Mouse (Mus musculus): ENCODE measurements around the gene Nod2.

Nod2 gene

GRCm38 (mm10) chr8:88646837-88647778, at the start of gene Nod2:
Nod2 (plus strand) TSS chr8:88647315.
- DNase-seq (ENCODE audit: low spot score) = peak; percentile 79

- DNase-seq (ENCODE audit: low spot score) = no peak
Observed at GRCm38 (mm10) chr8:88598578-88598977, 48.5 kb upstream of the Nod2 start.

DNA sequence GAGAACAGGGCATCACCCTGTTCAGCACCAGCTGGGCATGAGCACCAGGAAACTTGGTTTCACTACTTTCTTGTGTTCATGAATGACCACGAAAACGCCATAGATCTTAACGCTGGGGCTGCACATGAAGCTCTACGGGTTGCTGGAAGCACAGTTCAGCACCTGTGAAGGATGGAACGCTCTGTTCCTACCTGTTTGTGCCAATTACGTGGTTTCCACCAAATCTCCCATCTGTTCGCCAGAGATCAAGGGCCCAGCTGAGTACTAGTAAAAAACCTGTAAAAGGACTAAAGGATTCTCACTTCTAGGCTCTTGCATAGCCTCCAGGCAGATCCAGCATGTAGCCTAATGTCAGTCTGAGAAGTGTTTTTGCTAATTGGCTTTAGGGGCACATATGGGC, 47.6 kb upstream of the Nod2 start:
- DNase-seq (ENCODE audit: low spot score) = no peak

DNA sequence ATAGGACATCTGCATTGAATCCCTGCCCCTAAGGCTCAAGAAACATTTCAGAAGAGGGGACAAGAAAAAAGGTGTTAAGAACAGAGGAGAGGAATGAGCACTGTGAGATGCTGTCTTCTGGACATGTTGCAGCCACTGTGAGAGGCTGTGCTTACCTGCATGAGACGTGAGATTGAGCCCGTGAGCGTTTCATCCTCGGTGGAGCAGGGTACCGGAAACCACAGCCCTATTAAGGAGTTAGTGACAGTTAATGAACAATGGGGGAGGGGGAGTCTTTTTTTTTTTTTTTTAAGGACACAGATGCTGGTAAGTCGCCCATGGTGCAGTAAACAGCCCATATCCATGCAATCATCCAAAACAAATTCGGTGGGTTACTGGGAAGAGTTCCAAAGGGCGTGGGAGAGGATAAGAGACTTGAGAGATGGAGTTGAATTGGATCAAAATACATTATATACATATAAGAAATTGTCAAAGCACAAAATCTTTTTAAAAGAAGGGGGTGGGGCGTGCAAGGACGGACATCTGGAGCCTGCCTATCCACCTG, 43.6 kb upstream of the Nod2 start:
- DNase-seq (ENCODE audit: low spot score) = no peak

DNA sequence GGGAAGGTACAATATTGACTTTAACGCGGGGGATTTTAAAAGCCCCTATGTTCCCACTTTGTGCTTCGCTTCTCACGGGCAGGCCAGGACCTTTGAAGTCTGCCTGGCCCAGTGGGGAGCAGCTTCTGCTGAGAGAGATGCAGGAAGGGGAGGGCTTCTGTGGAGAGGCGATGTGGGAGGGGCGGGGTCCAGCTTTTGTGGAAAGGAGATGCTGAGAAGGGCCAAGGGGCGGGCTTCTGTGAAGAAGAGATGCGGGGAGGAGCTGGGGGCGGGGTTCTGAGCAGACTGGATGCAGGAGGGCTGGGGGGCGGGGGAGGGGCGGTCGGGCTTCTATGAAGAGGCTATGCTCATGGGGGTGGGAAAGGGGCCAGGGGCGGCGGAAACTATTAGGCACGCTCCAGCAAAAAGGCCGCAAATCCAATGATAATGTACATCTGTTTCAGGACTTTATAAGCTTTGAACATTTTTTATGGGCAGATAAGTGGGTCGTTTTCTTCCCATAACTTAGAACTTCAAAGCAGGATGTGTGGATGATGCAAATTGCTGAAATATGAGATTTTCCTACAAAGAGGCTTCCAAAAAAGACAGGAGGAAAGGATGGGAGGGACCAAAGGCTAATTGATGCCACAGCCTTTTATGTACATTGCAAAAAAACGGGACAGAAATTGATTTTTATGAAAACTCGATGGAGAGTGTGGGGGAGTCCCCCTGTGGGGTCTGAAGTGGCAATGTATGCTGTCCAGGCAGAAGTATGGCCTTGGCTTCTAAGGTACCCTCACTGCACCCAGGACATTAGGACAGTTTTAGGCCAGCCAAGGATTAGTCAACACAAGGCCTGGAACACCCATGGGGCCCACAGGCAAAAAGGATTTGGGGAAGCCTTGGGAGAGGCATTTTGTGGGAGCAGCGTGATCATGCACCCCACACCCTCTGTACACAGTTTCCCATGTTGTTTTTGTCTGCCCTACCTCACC, 42.8 kb upstream of the Nod2 start:
- DNase-seq (ENCODE audit: low spot score) = peak; percentile 87

GRCm38 (mm10) chr8:88605361-88606040, 41.6 kb upstream of the Nod2 start:
- DNase-seq (ENCODE audit: low spot score) = no peak

DNA sequence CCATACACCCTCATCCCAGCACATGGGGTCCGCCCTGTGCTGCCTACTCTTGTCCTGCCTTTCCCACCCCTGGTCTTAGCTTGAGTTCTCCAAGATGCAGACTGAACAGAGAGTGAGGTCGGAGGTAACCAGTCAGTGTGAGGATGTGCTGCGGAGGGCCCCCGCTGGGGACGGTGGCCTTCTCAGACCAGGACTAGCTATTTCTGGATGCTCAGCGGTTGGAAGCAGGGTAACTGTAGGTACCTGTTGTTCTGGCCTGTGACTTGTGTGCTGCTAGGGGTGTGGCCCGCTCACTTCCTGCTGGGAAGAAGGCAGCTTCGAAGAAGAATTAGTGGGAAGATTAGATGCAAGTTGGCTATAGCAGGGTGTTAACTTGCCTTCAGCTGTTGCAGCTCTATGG, 38.1 kb upstream of the Nod2 start:
- DNase-seq (ENCODE audit: low spot score) = no peak

GRCm38 (mm10) chr8:88610271-88610670, 36.8 kb upstream of the Nod2 start:
- no peak for DNase-seq (ENCODE audit: low spot score)

- no peak for DNase-seq (ENCODE audit: low spot score)
Observed at GRCm38 (mm10) chr8:88614981-88615380, 32.1 kb upstream of the Nod2 start.

GRCm38 (mm10) chr8:88618612-88619011, 28.5 kb upstream of the Nod2 start:
- DNase-seq (ENCODE audit: low spot score) = no peak

- no peak for DNase-seq (ENCODE audit: low spot score)
Observed at GRCm38 (mm10) chr8:88619513-88619912, 27.6 kb upstream of the Nod2 start.

DNA sequence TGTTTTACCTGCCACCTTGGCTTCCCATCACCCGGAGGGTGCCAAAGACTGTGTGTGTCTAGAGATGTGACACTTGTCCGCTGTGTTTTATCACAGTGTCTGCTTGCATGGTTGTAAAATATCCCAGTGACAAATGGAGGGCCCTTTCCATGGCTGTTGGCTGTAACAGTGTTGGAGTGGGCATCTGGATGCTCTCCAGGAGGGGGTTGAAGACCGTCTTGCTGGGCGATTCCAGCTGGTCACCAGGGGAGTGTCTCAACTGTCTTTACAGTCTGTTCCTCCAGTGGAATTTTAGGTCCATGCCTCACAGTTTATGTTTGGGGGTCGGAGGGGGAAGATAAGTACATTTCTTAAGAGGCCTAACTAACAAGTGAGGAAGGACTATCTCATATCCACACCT, 26.2 kb upstream of the Nod2 start:
- no peak for DNase-seq (ENCODE audit: low spot score)

DNA sequence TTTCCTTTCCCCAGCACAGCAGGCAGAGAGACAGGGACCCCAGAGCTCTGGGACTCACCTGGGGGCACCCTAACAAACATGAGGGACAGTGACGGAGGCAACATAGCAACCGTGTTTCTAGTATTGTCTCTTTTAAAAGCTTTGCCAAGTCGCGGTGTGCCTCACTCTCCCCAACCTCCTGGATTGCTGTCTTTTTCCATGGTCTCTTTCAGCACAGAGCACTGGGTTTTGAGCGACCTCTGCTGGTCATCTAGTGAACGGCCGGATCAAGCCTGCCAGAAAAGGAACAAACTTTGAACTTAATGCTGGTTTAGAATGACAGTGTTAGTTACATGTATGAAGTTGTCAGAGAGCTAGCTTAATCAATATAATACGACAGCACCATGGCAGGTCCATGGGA, 25.7 kb upstream of the Nod2 start:
- DNase-seq (ENCODE audit: low spot score) = peak; percentile 54

DNA sequence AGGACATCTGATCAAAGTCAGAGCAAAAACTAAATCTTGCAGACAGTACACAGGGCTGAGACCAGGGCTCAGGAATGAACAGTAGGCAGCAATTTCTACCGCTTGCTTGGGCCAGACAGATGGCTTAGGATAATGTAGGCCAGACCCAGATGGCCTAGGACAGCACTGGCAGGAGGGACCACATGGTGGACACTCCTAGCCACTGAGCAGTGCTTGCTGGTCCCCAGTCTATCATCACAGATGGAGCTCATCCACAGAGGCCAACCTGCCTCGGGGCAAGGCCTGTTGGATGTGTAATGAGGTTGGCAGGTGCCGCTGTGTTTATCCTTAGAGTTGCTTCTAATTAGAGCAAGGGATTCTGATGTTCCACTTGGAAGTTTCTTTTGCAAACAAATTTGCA, 23.8 kb upstream of the Nod2 start:
- no peak for DNase-seq (ENCODE audit: low spot score)

DNA sequence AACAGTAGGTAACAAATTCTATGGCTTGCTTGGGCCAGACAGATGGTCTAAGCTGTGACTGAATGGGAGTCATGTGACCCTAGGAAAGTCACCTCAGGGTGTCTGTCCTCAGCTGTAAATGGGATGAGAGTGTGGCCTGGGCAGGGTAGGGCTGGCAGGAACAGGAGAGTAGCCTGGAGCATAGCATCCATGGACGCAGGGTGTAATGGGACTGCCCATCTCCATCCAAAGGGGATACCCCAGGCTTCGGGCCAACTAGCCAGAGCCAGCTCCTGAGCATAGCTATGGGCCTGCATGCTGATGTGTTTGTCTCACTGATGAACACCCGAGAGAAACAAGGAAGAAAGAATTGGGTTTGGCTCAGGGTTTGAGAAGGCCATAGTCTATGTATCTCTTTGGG, 22.8 kb upstream of the Nod2 start:
- DNase-seq (ENCODE audit: low spot score) = no peak

- DNase-seq (ENCODE audit: low spot score) = no peak
Observed at GRCm38 (mm10) chr8:88626433-88626832, 20.7 kb upstream of the Nod2 start.

DNA sequence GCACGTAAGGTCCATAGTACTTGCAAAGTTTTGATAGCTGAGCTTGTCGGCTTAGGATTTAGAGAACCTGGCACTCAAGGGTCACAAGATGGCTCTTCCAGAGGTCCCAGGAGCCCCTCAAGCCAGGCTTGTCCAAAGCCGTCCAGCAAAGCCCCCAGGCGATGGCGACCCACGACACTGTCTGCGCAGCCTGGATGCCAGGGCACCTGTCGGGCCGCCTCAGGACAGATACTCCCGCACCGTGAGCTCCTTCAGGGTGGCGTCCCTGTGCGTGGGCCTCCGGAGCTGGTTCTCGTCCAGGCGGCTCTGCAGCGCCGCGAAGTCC, 20.2 kb upstream of the Nod2 start:
- no peak for DNase-seq (ENCODE audit: low spot score)

DNA sequence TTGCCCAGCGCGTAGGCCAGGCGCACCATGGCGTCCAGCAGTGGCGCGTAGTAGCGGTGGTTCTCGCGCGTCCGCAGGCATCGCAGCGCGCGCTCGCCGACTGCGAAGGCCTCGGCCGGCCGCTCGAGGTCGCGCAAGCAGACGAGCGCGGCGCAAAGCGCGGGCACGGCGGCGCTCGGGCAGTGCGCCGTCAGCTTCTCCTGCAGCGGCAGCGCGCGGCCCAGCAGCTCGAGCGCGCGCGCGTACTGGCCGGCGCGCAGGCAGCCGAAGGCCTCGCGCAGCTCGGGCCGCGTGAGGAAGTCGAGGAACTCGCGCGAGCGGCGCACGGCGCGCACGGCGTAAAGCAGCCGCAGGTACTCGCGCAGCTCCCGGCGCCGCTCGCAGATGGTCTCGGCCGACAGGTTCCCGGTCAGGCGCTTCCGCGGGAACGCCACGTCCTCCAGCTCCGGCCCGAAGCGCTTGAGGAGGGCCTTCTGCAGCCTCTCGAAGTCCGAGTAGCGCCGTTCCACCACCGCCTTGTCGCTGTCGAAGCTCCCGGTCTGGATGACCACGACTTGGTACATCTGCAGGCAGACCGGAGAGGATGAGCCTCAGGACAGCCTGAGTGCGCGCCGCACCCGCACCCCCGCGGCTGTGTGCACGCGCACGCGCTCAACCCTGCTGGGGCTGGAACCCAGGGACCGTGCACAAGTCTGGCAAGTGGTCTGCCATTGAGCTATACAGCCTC, 19.7 kb upstream of the Nod2 start:
- DNase-seq (ENCODE audit: low spot score) = peak; percentile 61

- no peak for DNase-seq (ENCODE audit: low spot score)
Observed at GRCm38 (mm10) chr8:88628001-88628774, 18.9 kb upstream of the Nod2 start.

GRCm38 (mm10) chr8:88630225-88630624, 16.9 kb upstream of the Nod2 start:
- no peak for DNase-seq (ENCODE audit: low spot score)

DNA sequence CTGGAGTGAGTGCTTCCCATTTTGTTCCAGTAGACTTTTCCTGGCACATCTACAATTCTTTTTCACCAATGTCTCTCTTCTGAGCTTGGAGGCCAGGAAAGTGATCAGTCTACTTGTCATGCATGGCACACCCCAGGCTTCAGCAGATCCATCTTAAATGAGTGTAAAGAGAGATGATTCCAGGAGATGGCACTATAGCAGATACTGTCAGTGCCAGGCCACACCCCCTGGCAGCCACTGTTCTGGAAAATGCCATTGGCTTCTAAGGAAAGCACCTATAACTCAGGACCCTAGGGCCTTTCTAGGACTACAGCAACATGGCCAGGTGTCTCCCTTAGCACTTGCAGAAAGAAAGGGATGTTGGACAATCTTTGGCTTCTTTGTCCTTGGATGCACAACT, 16.0 kb upstream of the Nod2 start:
- no peak for DNase-seq (ENCODE audit: low spot score)
